Mouse (Mus musculus) frontal cortex, postnatal 25 days (tissue): ENCODE measurements around the gene Pglyrp1.
"Not testable (repeated sequence)": the region's sequence is repeated elsewhere in the genome, so short reads cannot be mapped to it uniquely, and the experiment has no call there.

Experiments used
- DNase-seq, 2 experiments: peaks; one replicate each; pipeline ENCODE4 v3.0.0; 2022; ENCODE audit warnings: low spot score in 2 of 2

The Pglyrp1 gene

GRCm38 (mm10) chr7:18871031-18871430 lies at the start of gene Pglyrp1:
Pglyrp1 (plus strand) TSS chr7:18871331.
- DNase-seq: not testable (repeated sequence)

- no peak for DNase-seq
Measured at GRCm38 (mm10) chr7:18821507-18821906, 49.6 kb upstream of the Pglyrp1 start, which contains the start of gene Psg17. Psg17 (minus strand) TSS chr7:18821607.

- DNase-seq: no peak
Measured at GRCm38 (mm10) chr7:18827792-18828546, 43.2 kb upstream of the Pglyrp1 start.

- DNase-seq: no peak
Measured at GRCm38 (mm10) chr7:18828592-18828991, 42.5 kb upstream of the Pglyrp1 start.

GRCm38 (mm10) chr7:18829545-18829944 lies 41.6 kb upstream of the Pglyrp1 start:
- no peak for DNase-seq

- no peak for DNase-seq
Measured at GRCm38 (mm10) chr7:18832298-18832697, 38.8 kb upstream of the Pglyrp1 start.

- DNase-seq: no peak
Measured at GRCm38 (mm10) chr7:18839865-18840264, 31.3 kb upstream of the Pglyrp1 start, which contains the start of gene Mill2. Mill2 (plus strand) TSS chr7:18839966.

GRCm38 (mm10) chr7:18840386-18841173 lies 30.6 kb upstream of the Pglyrp1 start:
- no peak for DNase-seq

- DNase-seq: no peak
Measured at GRCm38 (mm10) chr7:18841174-18841567, 30.0 kb upstream of the Pglyrp1 start.

- DNase-seq: no peak
Measured at GRCm38 (mm10) chr7:18844811-18845210, 26.3 kb upstream of the Pglyrp1 start.

GRCm38 (mm10) chr7:18848395-18848794 lies 22.7 kb upstream of the Pglyrp1 start:
- no peak for DNase-seq

- no peak for DNase-seq
Measured at GRCm38 (mm10) chr7:18858310-18858916, 12.7 kb upstream of the Pglyrp1 start.

- no peak for DNase-seq
Measured at GRCm38 (mm10) chr7:18862801-18863200, 8.3 kb upstream of the Pglyrp1 start.

- DNase-seq: no peak
Measured at GRCm38 (mm10) chr7:18868491-18868890, 2.6 kb upstream of the Pglyrp1 start.

- DNase-seq: no peak
Measured at GRCm38 (mm10) chr7:18872014-18872802, 1.1 kb downstream of the Pglyrp1 start.

GRCm38 (mm10) chr7:18872816-18873215 lies 1.7 kb downstream of the Pglyrp1 start:
- no peak for DNase-seq

- peak in 1 of 2 experiments; percentile 57 for DNase-seq
Measured at GRCm38 (mm10) chr7:18873253-18873652, 2.1 kb downstream of the Pglyrp1 start.

GRCm38 (mm10) chr7:18875372-18875771 lies 4.2 kb downstream of the Pglyrp1 start:
- DNase-seq: no peak

- no peak for DNase-seq
Measured at GRCm38 (mm10) chr7:18878691-18879090, 7.6 kb downstream of the Pglyrp1 start.

- no peak for DNase-seq
Measured at GRCm38 (mm10) chr7:18883991-18884744, 13.0 kb downstream of the Pglyrp1 start.
